In genomic region chr5:22241560-22241959, GRCm38 (mm10) we compare ENCODE assay signal across 19 mouse cellular contexts.
A peak's percentile ranks its signal among the peaks of the same experiment; 100 is the strongest.
DNase-seq lines count a peak whose midpoint lies in the region; ATAC-seq and TF ChIP-seq lines count a peak whose summit lies in the region.
"Had no signal": no experiment of that assay in that cellular context is flagged by ENCODE, and none has a peak within 500 bp of the region (broad histone marks: within the 10 kb centered on the region; RNA-seq: fewer than 3 reads in every experiment).

No protein-coding gene starts in this region.

- H3K36me3 ChIP-seq in embryonic facial prominence, embryonic 11.5 days (replicated peaks; ENCODE audit: control insufficient read depth, insufficient read depth, low read depth, low read length): no peaks in the 10 kb centered on the region
- no peaks in the 10 kb centered on the region for H3K36me3 ChIP-seq in embryonic facial prominence, embryonic 10.5 days (replicated peaks)
- H3K36me3 ChIP-seq in limb, embryonic 11.5 days (ENCODE audit: control insufficient read depth, insufficient read depth, low read length): no peaks in the 10 kb centered on the region
- H3K36me3 ChIP-seq in thymus, adult 2 months (ENCODE audit: control insufficient read depth, insufficient read depth, low read length): no peaks in the 10 kb centered on the region
- H3K36me3 ChIP-seq: embryonic facial prominence, embryonic 12.5 days; forebrain, embryonic 15.5 days; heart, embryonic 10.5 days; hindbrain, embryonic 13.5 days had no signal

- no peak overlapping the region for H3K27ac ChIP-seq in embryonic facial prominence, embryonic 11.5 days (replicated peaks; ENCODE audit: low read depth, low read length)
- H3K27ac ChIP-seq in embryonic facial prominence, embryonic 10.5 days (replicated peaks): no peak overlapping the region
- H3K27ac ChIP-seq in limb, embryonic 11.5 days (replicated peaks; ENCODE audit: low read depth, low read length): no peak overlapping the region
- no peak overlapping the region for H3K27ac ChIP-seq in thymus, adult 2 months (ENCODE audit: control insufficient read depth, insufficient read depth, low read length)
- H3K27ac ChIP-seq: embryonic facial prominence, embryonic 12.5 days; forebrain, embryonic 15.5 days; heart, embryonic 10.5 days; hindbrain, embryonic 13.5 days; hindbrain, postnatal 0 days had no signal

- ATAC-seq in embryonic facial prominence, embryonic 11.5 days (replicated peaks; ENCODE audit: insufficient number of reproducible peaks, low FRiP score, low TSS enrichment, low read depth): no peak
- ATAC-seq in limb, embryonic 11.5 days (ENCODE audit: insufficient number of reproducible peaks, low FRiP score, low TSS enrichment, low read depth): no peak
- ATAC-seq: forebrain, embryonic 15.5 days; hindbrain, postnatal 0 days had no signal

- no peaks in the 10 kb centered on the region for H3K27me3 ChIP-seq in embryonic facial prominence, embryonic 11.5 days (ENCODE audit: control insufficient read depth, insufficient read depth, low read length)
- H3K27me3 ChIP-seq in embryonic facial prominence, embryonic 10.5 days (replicated peaks; ENCODE audit: low read depth, poor library complexity, severe bottlenecking): no peaks in the 10 kb centered on the region
- H3K27me3 ChIP-seq in limb, embryonic 11.5 days (ENCODE audit: control insufficient read depth, insufficient read depth, low read length): no peaks in the 10 kb centered on the region
- no peaks in the 10 kb centered on the region for H3K27me3 ChIP-seq in thymus, adult 2 months (ENCODE audit: control insufficient read depth, insufficient read depth, low read length)
- H3K27me3 ChIP-seq: embryonic facial prominence, embryonic 12.5 days; forebrain, embryonic 15.5 days; hindbrain, embryonic 13.5 days had no signal

- TF ChIP-seq CTCF in thymus, adult 2 months (IDR thresholded peaks at IDR 0.05; ENCODE audit: borderline replicate concordance, control insufficient read depth, extremely low read depth, insufficient read depth, low read length, poor library complexity): no peak

- H3K4me3 ChIP-seq in embryonic facial prominence, embryonic 11.5 days (ENCODE audit: low read depth, low read length): no peak overlapping the region
- no peak overlapping the region for H3K4me3 ChIP-seq in embryonic facial prominence, embryonic 10.5 days
- H3K4me3 ChIP-seq in limb, embryonic 11.5 days (ENCODE audit: low read depth, low read length): no peak overlapping the region
- H3K4me3 ChIP-seq in thymus, adult 2 months (ENCODE audit: control insufficient read depth, insufficient read depth, low read length): no peak overlapping the region
- H3K4me3 ChIP-seq: embryonic facial prominence, embryonic 12.5 days; forebrain, embryonic 15.5 days; heart, embryonic 10.5 days; hindbrain, embryonic 13.5 days had no signal

- H3K4me2 ChIP-seq in embryonic facial prominence, embryonic 11.5 days (ENCODE audit: low read depth, low read length): no peak overlapping the region
- no peak overlapping the region for H3K4me2 ChIP-seq in limb, embryonic 11.5 days (ENCODE audit: low read depth, severe bottlenecking)
- H3K4me2 ChIP-seq: embryonic facial prominence, embryonic 12.5 days; forebrain, embryonic 15.5 days; hindbrain, embryonic 13.5 days had no signal

- no peaks in the 10 kb centered on the region for H3K4me1 ChIP-seq in embryonic facial prominence, embryonic 11.5 days (ENCODE audit: control insufficient read depth, insufficient read depth, low read length)
- no peaks in the 10 kb centered on the region for H3K4me1 ChIP-seq in embryonic facial prominence, embryonic 10.5 days
- H3K4me1 ChIP-seq in limb, embryonic 11.5 days (ENCODE audit: control insufficient read depth, insufficient read depth, low read length): no peaks in the 10 kb centered on the region
- no peaks in the 10 kb centered on the region for H3K4me1 ChIP-seq in thymus, adult 2 months (replicated peaks; ENCODE audit: control insufficient read depth, insufficient read depth, low read length)
- H3K4me1 ChIP-seq: embryonic facial prominence, embryonic 12.5 days; forebrain, embryonic 15.5 days; heart, embryonic 10.5 days; hindbrain, embryonic 13.5 days had no signal

- WGBS in embryonic facial prominence, embryonic 11.5 days: 69% methylated on average over 4 of the region's 4 CpGs
- 75% methylated on average over 4 of the region's 4 CpGs for WGBS in embryonic facial prominence, embryonic 10.5 days
- 48% methylated on average over 4 of the region's 4 CpGs for WGBS in limb, embryonic 11.5 days
- WGBS in thymus, adult 2 months: 80% methylated on average over 4 of the region's 4 CpGs

- H3K9me3 ChIP-seq in embryonic facial prominence, embryonic 11.5 days (replicated peaks; ENCODE audit: control insufficient read depth, low read length): no peaks in the 10 kb centered on the region
- no peaks in the 10 kb centered on the region for H3K9me3 ChIP-seq in embryonic facial prominence, embryonic 10.5 days
- no peaks in the 10 kb centered on the region for H3K9me3 ChIP-seq in limb, embryonic 11.5 days (ENCODE audit: control insufficient read depth, low read length)
- H3K9me3 ChIP-seq: embryonic facial prominence, embryonic 12.5 days; forebrain, embryonic 15.5 days; heart, embryonic 10.5 days; hindbrain, embryonic 13.5 days had no signal

- no peak overlapping the region for H3K9ac ChIP-seq in embryonic facial prominence, embryonic 11.5 days (replicated peaks; ENCODE audit: low read length)
- no peak overlapping the region for H3K9ac ChIP-seq in limb, embryonic 11.5 days (ENCODE audit: low read length)
- H3K9ac ChIP-seq: embryonic facial prominence, embryonic 12.5 days; forebrain, embryonic 15.5 days; hindbrain, embryonic 13.5 days had no signal

- no peak for TF ChIP-seq POLR2A in thymus, adult 2 months (IDR thresholded peaks at IDR 0.05; ENCODE audit: control insufficient read depth, extremely low read depth, insufficient read depth, low read length, poor library complexity)

- DNase-seq in embryonic facial prominence, embryonic 11.5 days (ENCODE audit: low spot score): peak; percentile 14
- no peak for DNase-seq in embryonic facial prominence, embryonic 10.5 days (ENCODE audit: low spot score)
- DNase-seq in cerebellum, adult 18-20 months: peak; percentile 40 to 60
- peak; percentile 30 to 46 for DNase-seq in cerebellum, postnatal 14 days
- DNase-seq in limb, embryonic 11.5 days (ENCODE audit: low spot score): peak; percentile 48
- DNase-seq in layer of hippocampus, postnatal 36 days: no peak
- DNase-seq in ovary, postnatal 10 days (ENCODE audit: low spot score): no peak
- DNase-seq in thymus, adult 2 months: no peak
- DNase-seq: adrenal gland, postnatal 14 days; gastrocnemius, postnatal 10 days; heart, adult 18-20 months; heart, postnatal 10 days; heart, postnatal 4 days; kidney, adult 11 months had no signal

Comparison
In these comparisons a context has a peak if more than half of its experiments do, and no peak if none do; other contexts are left out.
1. DNase-seq: peak in embryonic facial prominence, embryonic 11.5 days (single experiment), cerebellum, adult 18-20 months (2 of 2), cerebellum, postnatal 14 days (2 of 2) and limb, embryonic 11.5 days (single experiment); none in embryonic facial prominence, embryonic 10.5 days (single experiment), layer of hippocampus, postnatal 36 days (0 of 2), ovary, postnatal 10 days (single experiment) and thymus, adult 2 months (single experiment).